Mouse (Mus musculus) lung, postnatal 4 days (tissue): Measurements from ENCODE around the gene Tpte.
A peak's percentile ranks its signal among the peaks of the same experiment; 100 is the strongest.
"Not testable (repeated sequence)": the region's sequence is repeated elsewhere in the genome, so short reads cannot be mapped to it uniquely, and the experiment has no call there.

ENCODE experiments used
- DNase-seq, 2 experiments: peaks; one replicate each; pipeline ENCODE4 v3.0.0; 2021

Tpte gene

DNA sequence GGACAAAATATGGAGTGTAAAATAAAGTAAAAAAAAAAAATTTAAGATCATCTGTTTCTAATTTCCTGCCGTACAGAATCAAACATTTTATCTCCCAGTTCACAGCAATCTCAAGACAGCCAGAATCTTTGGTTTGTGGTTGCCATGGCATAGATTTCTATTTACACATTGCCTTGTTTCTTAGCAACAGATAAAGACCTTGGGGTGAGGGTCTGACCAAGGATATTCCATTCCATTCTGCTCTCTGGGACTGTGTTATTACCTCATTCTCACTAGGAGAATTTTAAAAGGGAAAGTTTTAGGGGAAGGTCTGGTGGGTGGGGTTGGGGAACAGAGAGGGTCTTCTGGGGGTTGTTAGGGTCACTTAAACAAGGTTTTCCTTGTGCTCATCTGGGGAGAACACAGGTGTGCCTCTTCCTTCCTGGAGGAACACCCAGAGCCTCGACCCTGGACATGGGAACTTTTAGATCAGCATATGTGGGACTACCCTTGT lies at the start of gene Tpte:
TSS of gene Tpte (plus strand) at position 443 of the 493 bp plus-strand sequence.
- no peak for DNase-seq

GRCm38 (mm10) chr8:22242986-22243385 lies 40.3 kb upstream of the Tpte start:
- no peak for DNase-seq

DNA sequence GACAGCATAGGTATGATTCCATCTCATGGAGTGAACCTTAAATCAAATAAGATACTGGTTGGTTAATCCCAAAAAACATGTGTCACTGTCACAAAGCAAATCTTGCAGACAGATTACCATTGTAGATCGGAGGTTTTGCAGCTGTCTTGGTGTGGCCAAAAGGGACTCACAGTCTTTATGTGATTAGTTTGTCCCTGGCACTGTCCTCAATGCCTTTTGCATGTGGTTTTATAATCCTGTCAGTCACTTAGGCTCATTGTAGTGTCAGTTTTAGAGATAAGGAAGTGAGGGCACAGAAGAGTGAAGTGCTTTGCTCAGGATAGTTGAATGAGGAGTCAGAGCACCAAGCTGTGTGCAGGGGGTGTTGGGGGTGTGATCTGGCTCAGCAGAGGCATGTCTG lies 37.6 kb upstream of the Tpte start:
- no peak for DNase-seq

- DNase-seq, result no peak
These were observed 35.3 kb upstream of the Tpte start for GRCm38 (mm10) chr8:22247956-22248355.

DNA sequence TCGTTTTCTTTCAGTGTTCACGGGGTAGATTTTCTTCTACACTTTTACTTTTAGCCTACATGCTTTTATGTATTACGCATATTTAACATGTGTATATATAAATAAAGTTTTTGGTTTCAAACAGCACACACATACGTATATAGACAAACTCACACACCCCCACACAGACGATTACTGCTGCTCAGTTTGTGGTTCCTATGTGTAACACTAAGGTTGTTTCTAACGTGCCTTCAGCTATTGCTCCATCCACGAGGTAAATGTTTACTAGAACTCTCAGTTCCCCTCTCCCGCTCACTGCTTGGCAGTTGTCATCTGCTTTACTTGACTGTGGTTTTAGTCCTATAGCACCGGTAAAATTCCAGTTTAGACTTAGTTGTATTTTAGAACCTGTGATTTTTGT lies 34.2 kb upstream of the Tpte start:
- no peak for DNase-seq

- peak; percentile 36 to 39 for DNase-seq
These were observed 24.2 kb upstream of the Tpte start for GRCm38 (mm10) chr8:22258946-22259450.

GRCm38 (mm10) chr8:22259531-22259930 lies 23.7 kb upstream of the Tpte start:
- peak in 1 of 2 experiments; percentile 8 for DNase-seq

GRCm38 (mm10) chr8:22260091-22260722 lies 23.0 kb upstream of the Tpte start:
- peak; percentile 31 to 59 for DNase-seq

DNA sequence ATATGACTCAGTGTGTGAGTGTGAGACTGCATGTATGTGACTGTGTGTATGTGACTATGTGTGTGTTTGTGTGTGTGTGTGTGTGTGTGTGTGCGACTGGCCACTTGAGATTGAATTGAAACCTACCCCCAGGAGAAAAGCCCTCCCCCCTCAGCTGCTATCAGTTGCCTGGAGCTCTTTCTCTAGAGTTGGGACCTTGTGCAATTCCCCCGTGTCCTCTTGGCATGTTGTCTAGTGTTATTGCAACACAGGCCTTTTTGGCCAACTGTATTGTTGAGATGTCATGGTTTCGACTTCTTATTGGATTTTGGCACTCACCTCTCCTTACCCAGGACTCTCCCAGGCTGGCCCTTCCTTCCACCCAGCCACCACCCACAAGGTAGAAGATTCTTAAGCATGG lies 21.0 kb upstream of the Tpte start:
- peak in 1 of 2 experiments; percentile 25 for DNase-seq

GRCm38 (mm10) chr8:22264292-22264691 lies 18.9 kb upstream of the Tpte start:
- no peak for DNase-seq

- peak; percentile 32 to 57 for DNase-seq
These were observed 18.5 kb upstream of the Tpte start for GRCm38 (mm10) chr8:22264787-22265186.

DNA sequence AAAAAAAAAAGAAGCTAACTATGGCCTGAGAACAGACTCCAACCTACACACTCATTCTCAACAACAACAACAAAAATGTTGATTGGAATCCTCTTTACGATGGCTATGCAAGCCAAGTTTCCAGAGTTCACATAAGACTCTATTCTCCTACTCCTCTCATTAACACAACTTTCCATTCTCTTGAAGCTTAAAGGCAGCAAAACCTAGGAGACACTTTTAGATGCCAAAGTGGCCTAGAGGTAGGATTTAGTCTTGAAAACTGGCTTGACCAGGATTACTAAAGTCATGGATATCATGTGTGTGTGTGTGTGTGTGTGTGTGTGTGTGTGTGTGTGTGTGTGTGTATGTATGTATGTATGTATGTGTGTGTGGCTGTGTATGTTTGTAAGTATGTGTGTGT lies 18.0 kb upstream of the Tpte start:
- DNase-seq, result no peak

- no peak for DNase-seq
These were observed 16.4 kb upstream of the Tpte start for GRCm38 (mm10) chr8:22266809-22267208.

GRCm38 (mm10) chr8:22273142-22273541 lies 10.1 kb upstream of the Tpte start:
- no peak for DNase-seq

DNA sequence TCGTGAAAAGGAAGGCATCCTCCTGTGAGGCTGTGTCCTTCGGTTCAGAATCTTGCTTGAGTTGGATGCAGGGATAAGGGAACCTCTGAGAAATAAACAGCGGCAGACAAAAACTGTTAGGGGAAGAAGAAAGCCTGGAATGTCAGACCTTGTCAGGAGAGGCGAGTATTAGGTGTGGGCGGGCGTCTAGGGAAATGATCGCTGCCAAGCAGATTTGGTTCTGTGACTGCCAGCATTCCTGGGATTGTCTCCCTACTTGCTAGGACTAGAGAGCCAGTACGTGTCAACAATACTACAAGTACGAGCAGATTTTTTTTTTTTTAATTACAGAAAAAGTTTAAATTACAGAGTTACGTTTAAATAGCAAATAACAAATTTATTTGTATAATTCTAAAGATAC lies 8.6 kb upstream of the Tpte start:
- no peak for DNase-seq

DNA sequence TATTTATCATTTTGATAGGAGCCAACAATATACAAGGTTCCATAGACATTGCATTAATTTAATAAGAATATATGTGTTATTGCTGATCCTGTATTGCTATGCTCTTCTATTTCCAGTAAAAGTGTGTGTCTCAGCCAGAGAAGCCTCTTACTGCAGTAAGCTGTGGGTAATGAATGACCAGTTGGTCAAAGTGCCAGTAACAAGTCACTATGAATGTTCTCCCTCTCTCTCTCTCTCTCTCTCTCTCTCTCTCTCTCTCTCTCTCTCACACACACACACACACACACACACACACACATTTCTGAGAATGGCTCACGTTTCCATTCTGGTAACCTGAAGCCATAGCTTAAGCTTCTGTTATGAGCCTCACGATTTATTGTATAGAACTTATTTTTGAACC lies 19.1 kb downstream of the Tpte start:
- DNase-seq, result no peak

- peak; percentile 9 to 25 for DNase-seq
These were observed 19.7 kb downstream of the Tpte start for GRCm38 (mm10) chr8:22302896-22303306.

DNA sequence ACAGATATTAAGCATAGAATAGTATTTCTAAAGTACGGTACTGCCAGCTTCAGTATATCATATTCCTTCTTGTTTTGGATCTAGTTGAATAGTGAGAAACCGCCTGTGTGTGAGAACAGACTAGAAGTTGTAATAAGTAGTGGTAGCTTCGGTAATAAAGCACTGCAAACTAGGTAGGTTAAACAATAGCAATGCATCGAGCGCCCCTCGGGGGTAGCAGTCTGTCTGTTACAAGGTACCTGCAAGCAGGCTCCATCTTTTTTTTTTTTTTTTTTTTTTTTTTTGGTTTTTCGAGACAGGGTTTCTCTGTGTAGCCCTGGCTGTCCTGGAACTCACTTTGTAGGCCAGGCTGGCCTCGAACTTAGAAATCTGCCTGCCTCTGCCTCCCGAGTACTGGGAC lies 20.8 kb downstream of the Tpte start:
- DNase-seq, result not testable (repeated sequence)

- no peak for DNase-seq
These were observed 23.8 kb downstream of the Tpte start for GRCm38 (mm10) chr8:22306999-22307398.

DNA sequence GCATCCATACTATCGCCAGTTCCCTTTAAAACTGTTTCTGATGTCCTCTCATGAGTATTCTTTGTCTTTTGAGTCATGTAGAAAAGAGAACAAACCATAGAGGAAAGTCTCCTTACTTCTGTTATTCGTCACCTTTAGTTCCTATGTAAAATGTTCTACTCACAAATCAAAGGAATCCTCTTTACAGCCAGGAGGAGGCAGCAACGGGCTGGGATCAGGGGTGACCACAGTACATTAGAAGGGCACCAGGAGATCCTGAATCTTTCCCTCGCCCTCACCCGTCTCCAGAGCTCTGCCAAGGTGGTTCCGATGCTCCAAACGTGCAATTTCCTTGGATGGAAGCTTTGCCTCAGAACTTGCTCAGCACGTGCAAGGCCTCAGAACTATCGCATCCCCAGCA lies 28.2 kb downstream of the Tpte start:
- DNase-seq, result no peak

DNA sequence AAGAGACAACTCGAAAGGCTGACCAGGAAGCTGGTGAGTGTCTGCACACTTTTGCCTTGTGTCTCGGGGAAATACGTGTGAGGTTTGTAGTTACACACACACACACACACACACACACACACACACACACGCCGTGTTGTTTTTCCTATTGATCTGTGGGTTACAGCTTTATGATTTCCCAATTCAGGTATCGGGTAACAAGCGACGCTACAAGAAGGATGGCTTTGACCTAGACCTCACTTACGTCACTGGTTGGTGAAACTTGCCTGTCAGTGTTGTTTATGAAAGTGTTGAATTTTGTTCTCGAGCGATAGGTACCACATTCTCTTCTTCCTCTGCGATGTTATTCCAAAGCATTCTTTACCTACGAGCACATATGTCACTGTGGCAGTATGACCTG lies 52.2 kb downstream of the Tpte start:
- no peak for DNase-seq

- DNase-seq, result no peak
These were observed 76.1 kb downstream of the Tpte start for GRCm38 (mm10) chr8:22359359-22359758.

- no peak for DNase-seq
These were observed 76.6 kb downstream of the Tpte start for GRCm38 (mm10) chr8:22359882-22360281.

DNA sequence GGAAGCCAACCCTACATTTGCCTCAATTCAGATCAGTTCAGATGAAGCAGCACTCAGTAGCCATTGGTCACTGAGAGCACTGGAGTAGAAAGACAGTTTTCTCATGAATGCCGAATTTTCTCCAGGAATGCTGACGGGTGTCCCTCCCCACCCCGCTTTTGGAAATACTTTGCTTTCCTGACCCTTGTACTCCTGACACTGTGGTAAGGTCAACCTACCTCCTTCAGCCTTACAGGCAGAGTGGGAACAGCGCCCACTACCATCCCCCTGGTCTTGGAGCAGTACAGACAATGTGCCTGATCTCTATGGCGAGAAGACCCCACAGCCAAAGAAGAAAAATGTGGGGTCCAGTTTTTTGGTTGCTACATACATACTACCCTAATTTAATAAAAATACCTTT lies 93.1 kb downstream of the Tpte start:
- no peak for DNase-seq

- DNase-seq, result peak; percentile 62 to 70
These were observed 93.7 kb downstream of the Tpte start for GRCm38 (mm10) chr8:22376903-22377302.
